Mouse (Mus musculus) liver, embryonic 14.5 days (tissue): Measurements from ENCODE around the gene Zc3hav1. TPM values are rescaled to one million over a fixed set of nuclear protein-coding genes. Genes with fewer than 3 reads are reported as not detected.

Experiments
- ATAC-seq: fragments of 200-750 bp; cut with Nextera tagmentation; 2 replicates; pipeline ENCODE4 v1.8.0; 2017; ENCODE audit warnings: moderate number of reproducible peaks, mild to moderate bottlenecking, moderate library complexity; ENCODE audit not compliant: insufficient read depth
- DNase-seq, 3 experiments: peaks; one replicate each; pipeline ENCODE4 v3.0.0-alpha.2; 2012 to 2013; ENCODE audit warnings: low read depth in 3 of 3, low spot score in 3 of 3
- H3K27ac ChIP-seq: fragments of 300-500 bp; sonication (generic); 2 replicates; pipeline ENCODE4 v1.5.1; 2014; ENCODE audit warnings: moderate library complexity, mild to moderate bottlenecking, control low read depth, inconsistent platforms
- H3K27me3 ChIP-seq: fragments of 300-500 bp; sonication (generic); 2 replicates; pipeline ENCODE4 v1.6.1; 2014; ENCODE audit warnings: mild to moderate bottlenecking, low read length, moderate library complexity; ENCODE audit not compliant: control insufficient read depth, insufficient read depth
- H3K36me3 ChIP-seq: fragments of 300-500 bp; sonication (generic); replicated peaks from 2 replicates; pipeline ENCODE4 v1.6.1; 2014; ENCODE audit warnings: low read depth; ENCODE audit not compliant: control insufficient read depth, insufficient read depth
- H3K4me1 ChIP-seq, 2 experiments: fragments of 200-500 bp in 1 of 2; fragments of 300-500 bp in 1 of 2; sonication (generic) in 1 of 2; replicated peaks; 2 replicates each; pipeline ENCODE4 v1.6.1; 2012 to 2014; ENCODE audit warnings: antibody characterized with exemption in 1 of 2, inconsistent platforms in 1 of 2, low read length in 1 of 2; ENCODE audit not compliant: control insufficient read depth in 2 of 2, insufficient read depth in 2 of 2
- H3K4me2 ChIP-seq: fragments of 300-500 bp; sonication (generic); 2 replicates; pipeline ENCODE4 v1.6.1; 2014; ENCODE audit warnings: low read depth, mild to moderate bottlenecking, control low read depth, moderate library complexity
- H3K4me3 ChIP-seq, 2 experiments: fragments of 200-500 bp in 1 of 2; fragments of 300-500 bp in 1 of 2; sonication (generic) in 1 of 2; 2 replicates each; pipeline ENCODE4 v1.5.1; 2012 to 2014; ENCODE audit warnings: low read depth in 2 of 2, low read length in 2 of 2, mild to moderate bottlenecking in 2 of 2, control low read depth in 1 of 2, inconsistent platforms in 1 of 2, moderate library complexity in 1 of 2; ENCODE audit not compliant: insufficient read depth in 1 of 2
- H3K9ac ChIP-seq: fragments of 300-500 bp; sonication (generic); replicated peaks from 2 replicates; pipeline ENCODE4 v1.6.1; 2014; ENCODE audit warnings: mild to moderate bottlenecking, control low read depth, moderate library complexity
- H3K9me3 ChIP-seq: fragments of 300-500 bp; sonication (generic); 2 replicates; pipeline ENCODE4 v1.6.1; 2016; ENCODE audit warnings: low read length, mixed read lengths; ENCODE audit not compliant: control insufficient read depth
- CTCF ChIP-seq: IDR thresholded peaks from 2 replicates; pipeline ENCODE4 v1.5.1; 2016; ENCODE audit warnings: antibody characterized with exemption, low read depth, control low read depth
- EP300 ChIP-seq: IDR thresholded peaks from 2 replicates; pipeline ENCODE4 v1.6.1; 2016; ENCODE audit warnings: antibody characterized with exemption, low read depth
- WGBS: fragments of 180-500 bp; shearing (Covaris S2); extraction: QIAGEN DNeasy Blood & Tissue Kit; methylation state at CpG from one replicate; pipeline ENCODE4 v1.1.7; 2014; ENCODE audit not compliant: insufficient replicate concordance; 5-methylcytosine and 5-hydroxymethylcytosine counted together
- polyA plus RNA-seq, 2 experiments: library from polyadenylated mRNA; depleted of rRNA in 1 of 2; stranded (reverse) in 1 of 2; unstranded in 1 of 2; fragments of >200 nt; fragmentation: Nextera tagmentation in 1 of 2; extraction: Ambion mirVana in 1 of 2; gene quantifications; 2 replicates each; pipeline versions ENCODE4 v1.2.1 to v1.2.3; 2012 to 2014

Zc3hav1 gene
- polyA plus RNA-seq, 2 experiments, result 17.0 to 23.0 TPM

GRCm38 (mm10) chr6:38337951-38338350, 16.5 kb downstream of the Zc3hav1 start:
- peaks cover 76% of the 10 kb centered on the region for H3K36me3 ChIP-seq
- no peaks in the 10 kb centered on the region for H3K27me3 ChIP-seq
- WGBS, result 81% methylated on average over 6 of the region's 6 CpGs
- no peak overlapping the region for H3K9ac ChIP-seq
- DNase-seq (no peak), ATAC-seq (no peak)
- no peak overlapping the region; the same call in 1 of the 2 replicates for H3K27ac ChIP-seq
- H3K9me3 ChIP-seq, result no peaks in the 10 kb centered on the region
- TF ChIP-seq EP300 (no peak), CTCF (no peak)
- peaks cover 21 to 34% of the 10 kb centered on the region in 2 experiments for H3K4me1 ChIP-seq
- H3K4me2 ChIP-seq, result no peak overlapping the region
- H3K4me3 ChIP-seq, result no peak overlapping the region

GRCm38 (mm10) chr6:38337166-38337705, 17.2 kb downstream of the Zc3hav1 start:
- no peak overlapping the region for H3K4me3 ChIP-seq
- TF ChIP-seq CTCF (peak; percentile 68), EP300 (0 out of 2 replicates have a peak, but pooled peaks have one; percentile 12)
- H3K9me3 ChIP-seq, result no peaks in the 10 kb centered on the region
- H3K36me3 ChIP-seq, result peaks cover 83% of the 10 kb centered on the region
- no peak for ATAC-seq
- no peak for DNase-seq
- WGBS, result 89% methylated on average over 4 of the region's 4 CpGs
- no peak overlapping the region for H3K27ac ChIP-seq
- H3K9ac ChIP-seq, result no peak overlapping the region
- H3K4me2 ChIP-seq, result no peak overlapping the region
- H3K27me3 ChIP-seq, result no peaks in the 10 kb centered on the region
- H3K4me1 ChIP-seq, result peaks cover 18 to 29% of the 10 kb centered on the region in 2 experiments

- Histone ChIP-seq H3K4me1 (peaks cover 8 to 16% of the 10 kb centered on the region in 2 experiments), H3K4me2 (peak overlapping the region; percentile 9; the same call in 1 of the 2 replicates), H3K9me3 (no peaks in the 10 kb centered on the region), H3K36me3 (peaks cover 97% of the 10 kb centered on the region), H3K4me3 (no peak overlapping the region), H3K27ac (no peak overlapping the region), H3K9ac (no peak overlapping the region), H3K27me3 (no peaks in the 10 kb centered on the region)
- ATAC-seq (no peak), DNase-seq (no peak)
- WGBS, result 84% methylated on average over 6 of the region's 6 CpGs
- TF ChIP-seq CTCF, result no peak
- TF ChIP-seq EP300, result no peak
Observed at GRCm38 (mm10) chr6:38335264-38335663, 19.1 kb downstream of the Zc3hav1 start.

- Histone ChIP-seq H3K9ac (no peak overlapping the region), H3K27me3 (no peaks in the 10 kb centered on the region), H3K36me3 (peaks cover 95% of the 10 kb centered on the region), H3K27ac (no peak overlapping the region), H3K4me3 (no peak overlapping the region), H3K4me2 (no peak overlapping the region), H3K4me1 (no peaks in the 10 kb centered on the region), H3K9me3 (no peaks in the 10 kb centered on the region)
- ATAC-seq (no peak), DNase-seq (no peak)
- 65% methylated on average over 4 of the region's 4 CpGs for WGBS
- TF ChIP-seq EP300 (no peak), CTCF (peak; percentile 82)
Observed at GRCm38 (mm10) chr6:38326596-38326995, 27.8 kb downstream of the Zc3hav1 start.

DNA sequence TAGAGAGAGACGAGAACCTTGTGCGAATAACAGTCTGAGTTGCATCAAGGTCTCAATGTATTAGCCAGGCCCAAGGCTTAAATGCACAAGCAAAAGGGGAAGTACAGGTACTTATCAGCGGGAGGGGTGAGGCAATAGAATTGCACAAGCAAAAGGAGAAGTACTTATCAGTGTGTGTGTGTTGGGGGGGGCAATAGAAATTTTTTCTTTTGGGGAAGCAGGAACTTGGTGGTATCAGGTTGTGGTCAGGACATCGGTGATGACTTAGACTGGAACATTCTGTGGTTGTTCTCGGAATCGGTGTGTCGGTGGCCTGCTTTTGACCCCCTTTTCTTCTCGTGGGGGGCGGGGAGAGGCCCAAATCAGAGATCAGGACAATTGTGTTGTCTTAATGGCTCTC, 33.8 kb downstream of the Zc3hav1 start:
- TF ChIP-seq EP300 (no peak), CTCF (no peak)
- H3K4me1 ChIP-seq, result peaks cover 9 to 16% of the 10 kb centered on the region in 2 experiments
- no peak overlapping the region for H3K27ac ChIP-seq
- H3K9ac ChIP-seq, result no peak overlapping the region
- 80% methylated on average over 9 of the region's 9 CpGs for WGBS
- no peak overlapping the region for H3K4me2 ChIP-seq
- ATAC-seq (no peak), DNase-seq (no peak)
- H3K4me3 ChIP-seq, result no peak overlapping the region
- H3K27me3 ChIP-seq, result no peaks in the 10 kb centered on the region
- no peaks in the 10 kb centered on the region for H3K9me3 ChIP-seq
- peaks cover 95% of the 10 kb centered on the region for H3K36me3 ChIP-seq
